ENCODE assay signal across 8 mouse cellular contexts in the genomic region with DNA sequence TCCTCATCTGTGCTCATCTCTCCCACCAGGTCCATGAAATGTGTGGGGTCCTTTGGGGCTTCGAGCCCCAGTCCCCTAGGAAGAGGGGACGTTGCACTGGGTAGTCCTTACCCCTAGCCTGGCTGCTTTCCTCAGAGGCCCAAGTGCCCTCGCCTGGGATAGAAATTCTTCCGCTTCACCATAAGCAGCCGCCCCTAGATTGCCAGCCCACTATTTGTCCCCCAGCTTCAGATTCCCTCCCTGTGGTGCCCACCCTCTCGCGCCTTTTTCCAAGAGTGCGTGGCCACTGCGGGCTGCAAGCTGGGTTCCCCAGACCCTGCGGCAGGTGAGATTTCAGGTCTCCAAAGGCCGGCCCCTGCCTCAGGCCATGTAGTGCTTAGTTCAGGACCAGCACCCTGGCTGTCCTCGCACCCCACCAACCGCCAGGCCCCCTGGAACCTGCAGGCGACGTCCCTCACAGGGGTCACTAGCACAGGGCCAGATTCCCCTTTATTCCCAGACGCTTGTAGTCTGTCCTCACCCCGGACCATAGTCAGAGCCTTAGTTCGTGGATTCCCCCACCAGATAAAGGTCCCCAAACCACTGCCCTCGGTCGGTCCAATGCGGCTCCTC. TPM values are rescaled to one million over a fixed set of nuclear protein-coding genes. Genes with fewer than 3 reads are reported as not detected.
DNase-seq lines count a peak whose midpoint lies in the region; ATAC-seq lines count a peak whose summit lies in the region.

No protein-coding gene starts in this region.

- H3K36me3 ChIP-seq in heart, embryonic 11.5 days (ENCODE audit: control insufficient read depth, insufficient read depth, low read length): no peaks in the 10 kb centered on the region
- H3K36me3 ChIP-seq in neural tube, embryonic 12.5 days: no peaks in the 10 kb centered on the region

- peaks cover 14% of the 10 kb centered on the region for H3K27me3 ChIP-seq in heart, embryonic 11.5 days (ENCODE audit: control insufficient read depth, insufficient read depth, low read length)
- H3K27me3 ChIP-seq in neural tube, embryonic 12.5 days (replicated peaks): no peaks in the 10 kb centered on the region

- no peak overlapping the region for H3K27ac ChIP-seq in heart, embryonic 11.5 days (ENCODE audit: low read depth, low read length)
- peak overlapping the region; percentile 72 for H3K27ac ChIP-seq in neural tube, embryonic 12.5 days

- no peaks in the 10 kb centered on the region for H3K9me3 ChIP-seq in heart, embryonic 11.5 days (replicated peaks; ENCODE audit: control insufficient read depth, low read length)
- no peaks in the 10 kb centered on the region for H3K9me3 ChIP-seq in neural tube, embryonic 12.5 days

- peak; percentile 7; the same call in 1 of the 2 replicates for ATAC-seq in common myeloid progenitor, adult 5-6 weeks (replicated peaks; ENCODE audit: low read depth, poor library complexity, severe bottlenecking)
- ATAC-seq in heart, embryonic 11.5 days (replicated peaks; ENCODE audit: insufficient number of reproducible peaks, low FRiP score, low TSS enrichment): peak; percentile 19; the same call in 1 of the 2 replicates
- ATAC-seq in neural tube, embryonic 12.5 days (ENCODE audit: low FRiP score, low read depth): peak; percentile 21

- DNase-seq in ovary, postnatal 10 days (ENCODE audit: low spot score): peak; percentile 20
- no peak for DNase-seq in ovary, postnatal 14 days (ENCODE audit: low spot score)
- peak; percentile 32 to 44 for DNase-seq in kidney, postnatal 4 days
- no peak for DNase-seq in left cerebral cortex, adult 9 months (ENCODE audit: low spot score in 2 of 2)
- no peak for DNase-seq in layer of hippocampus, adult 8-10 months (ENCODE audit: low spot score in 2 of 2)

- H3K9ac ChIP-seq in heart, embryonic 11.5 days (ENCODE audit: low read depth, low read length): peak overlapping the region; percentile 72
- peak overlapping the region; percentile 74 for H3K9ac ChIP-seq in neural tube, embryonic 12.5 days

- peaks cover 8% of the 10 kb centered on the region; the same call in 1 of the 2 replicates for H3K4me1 ChIP-seq in heart, embryonic 11.5 days (ENCODE audit: control insufficient read depth, insufficient read depth, low read length)
- peaks cover 61% of the 10 kb centered on the region for H3K4me1 ChIP-seq in neural tube, embryonic 12.5 days

- H3K4me2 ChIP-seq in heart, embryonic 11.5 days: peak overlapping the region; percentile 91
- H3K4me2 ChIP-seq in neural tube, embryonic 12.5 days (replicated peaks): peak overlapping the region; percentile 80

- WGBS in heart, embryonic 11.5 days (ENCODE audit: insufficient replicate concordance): under 1% methylated on average over 21 of the region's 21 CpGs
- WGBS in neural tube, embryonic 12.5 days: under 1% methylated on average over 21 of the region's 21 CpGs

- H3K4me3 ChIP-seq in heart, embryonic 11.5 days (ENCODE audit: low read depth, low read length): peak overlapping the region; percentile 44
- H3K4me3 ChIP-seq in neural tube, embryonic 12.5 days: peak overlapping the region; percentile 66

RNA-seq across cellular contexts. Expression of a gene that starts 0.7 kb away (rescaled TPM):
- total RNA-seq in common myeloid progenitor, adult 5-6 weeks (2017): 2.2 and 5.3 TPM in 2 replicates
- polyA plus RNA-seq in heart, embryonic 11.5 days (2014; fragmentation: Nextera tagmentation; extraction: Ambion mirVana): 4.1 and 5.7 TPM in 2 replicates
- polyA plus RNA-seq in neural tube, embryonic 12.5 days (2016; fragmentation: Nextera tagmentation; extraction: Ambion mirVana): 10.3 and 14.4 TPM in 2 replicates
- 100 to 1,000 TPM; 150 to 157 (median 154) TPM for total RNA-seq in layer of hippocampus, adult 8-10 months (2022)

Comparison
In these comparisons a context has a peak if more than half of its experiments do, and no peak if none do; other contexts are left out.
1. DNase-seq: peak in ovary, postnatal 10 days (single experiment) and kidney, postnatal 4 days (2 of 2); none in ovary, postnatal 14 days (single experiment), left cerebral cortex, adult 9 months (0 of 2) and layer of hippocampus, adult 8-10 months (0 of 2).
2. RNA of a gene that starts 0.7 kb away (total RNA-seq): 150 to 157 TPM in layer of hippocampus, adult 8-10 months; 2.2 to 5.3 TPM in common myeloid progenitor, adult 5-6 weeks; every median in the first group is over 10 times any median in the second.
3. Peak in every context shown above with its lines, with median percentiles within 50 percentile points of each other: ATAC-seq.